Mouse (Mus musculus): ENCODE results near the gene Aox2.

DNA sequence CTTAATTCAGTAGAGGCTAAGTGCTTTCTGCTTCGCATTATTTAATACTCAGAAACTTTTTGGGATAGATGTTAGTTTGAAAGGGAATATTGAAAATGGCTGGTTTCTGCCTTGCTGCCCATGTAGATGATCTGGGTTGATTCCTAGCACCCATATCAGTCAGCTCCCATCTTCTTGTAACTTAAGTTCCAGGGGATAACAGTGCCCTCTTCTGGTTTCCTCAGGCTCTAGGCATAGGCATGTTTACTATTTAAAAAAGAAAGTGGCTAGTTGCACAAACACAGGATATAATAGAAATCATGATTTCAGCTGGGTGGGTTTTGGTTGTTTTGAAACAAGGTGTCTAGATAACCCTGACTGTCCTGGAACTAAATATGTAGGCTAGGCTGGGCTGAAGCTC is 118.1 kb downstream of the Aox2 start:
- no peak for TF ChIP-seq CTCF (IDR thresholded peaks at IDR 0.05; ENCODE audit: extremely low read depth, insufficient read length, insufficient replicate concordance, low read depth, low read length)
- no peak for TF ChIP-seq POLR2A (IDR thresholded peaks at IDR 0.05; ENCODE audit: low read depth, low read length)
